Mouse (Mus musculus) lung, adult 2 months (tissue): ENCODE results near the gene Arglu1. TPM values are rescaled to one million over a fixed set of nuclear protein-coding genes. Genes with fewer than 3 reads are reported as not detected.

Experiments
- DNase-seq: peaks from one replicate; pipeline ENCODE4 v3.0.0; 2022
- H3K4me1 ChIP-seq: fragments of 200-500 bp; 2 replicates; pipeline ENCODE4 v1.6.1; 2011; ENCODE audit warnings: low read length; ENCODE audit not compliant: control insufficient read depth, insufficient read depth
- H3K4me3 ChIP-seq: fragments of 200-500 bp; replicated peaks from 2 replicates; pipeline ENCODE3; 2011; ENCODE audit warnings: low read depth, mild to moderate bottlenecking, control low read depth, low read length; ENCODE audit errors: extremely low read depth
- CTCF ChIP-seq: fragments of 200-500 bp; IDR thresholded peaks from 2 replicates; pipeline ENCODE4 v1.5.1; 2011; ENCODE audit warnings: mild to moderate bottlenecking, low read length, control low read depth; ENCODE audit not compliant: insufficient read depth
- POLR2A ChIP-seq: fragments of 200-500 bp; IDR thresholded peaks from 2 replicates; pipeline ENCODE4 v1.6.1; 2011; ENCODE audit warnings: low read depth, mild to moderate bottlenecking, control low read depth, low read length, borderline replicate concordance; ENCODE audit errors: extremely low read depth
- WGBS: fragments of 180-500 bp; shearing (Covaris S2); methylation state at CpG from one replicate; pipeline ENCODE4 v1.1.7; 2018; 5-methylcytosine and 5-hydroxymethylcytosine counted together
- polyA plus RNA-seq: library from polyadenylated mRNA; depleted of rRNA; stranded (reverse); fragments of >200 nt; gene quantifications from 2 replicates; pipeline ENCODE4 v1.2.3, GENCODE M21; 2012; rRNA removed

Arglu1 gene
- polyA plus RNA-seq, 1 experiment = 50.2 TPM

GRCm38 (mm10) chr8:8622476-8622875 lies 67.8 kb downstream of the Arglu1 start:
- TF ChIP-seq CTCF = no peak
- TF ChIP-seq POLR2A = no peak
- Histone ChIP-seq H3K4me3 (no peak overlapping the region), H3K4me1 (peaks cover 10% of the 10 kb centered on the region)
- DNase-seq = no peak
- WGBS = 74% methylated on average over 3 of the region's 3 CpGs

DNA sequence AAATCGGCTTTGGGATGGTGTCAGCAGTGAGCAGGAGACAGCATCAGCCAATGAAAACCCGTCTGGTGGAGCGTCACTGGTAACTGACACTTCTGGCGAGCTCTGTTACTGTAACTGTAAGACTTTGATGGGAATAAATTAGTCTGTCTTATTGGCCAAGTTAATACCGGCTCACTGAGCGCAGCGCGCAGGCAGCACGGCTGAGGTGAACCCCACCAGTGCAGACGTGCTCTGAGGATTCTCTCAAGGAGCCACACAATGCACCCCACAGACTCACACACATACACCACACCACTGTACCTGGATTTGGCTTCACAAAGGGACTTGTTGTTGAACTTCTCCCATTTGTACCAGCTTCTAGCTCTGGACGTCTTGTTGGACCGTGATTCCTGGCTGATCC lies 68.3 kb downstream of the Arglu1 start:
- WGBS = 83% methylated on average over 12 of the region's 12 CpGs
- no peak for DNase-seq
- H3K4me1 ChIP-seq = peaks cover 10% of the 10 kb centered on the region
- H3K4me3 ChIP-seq = no peak overlapping the region
- no peak for TF ChIP-seq CTCF
- TF ChIP-seq POLR2A = no peak

GRCm38 (mm10) chr8:8621236-8621917 lies 68.9 kb downstream of the Arglu1 start:
- WGBS = 65% methylated on average over 16 of the region's 16 CpGs

GRCm38 (mm10) chr8:8620536-8620935 lies 69.8 kb downstream of the Arglu1 start:
- TF ChIP-seq CTCF (no peak), POLR2A (no peak)
- WGBS = 75% methylated on average over 21 of the region's 21 CpGs
- H3K4me3 ChIP-seq = no peak overlapping the region
- H3K4me1 ChIP-seq = peaks cover 10% of the 10 kb centered on the region
- DNase-seq = no peak

More at GRCm38 (mm10) chr8:8621236-8621917, 68.9 kb downstream of the Arglu1 start:
- peaks cover 10% of the 10 kb centered on the region for H3K4me1 ChIP-seq
- H3K4me3 ChIP-seq = no peak overlapping the region
- TF ChIP-seq POLR2A = no peak
- TF ChIP-seq CTCF = no peak
- DNase-seq = no peak

DNA sequence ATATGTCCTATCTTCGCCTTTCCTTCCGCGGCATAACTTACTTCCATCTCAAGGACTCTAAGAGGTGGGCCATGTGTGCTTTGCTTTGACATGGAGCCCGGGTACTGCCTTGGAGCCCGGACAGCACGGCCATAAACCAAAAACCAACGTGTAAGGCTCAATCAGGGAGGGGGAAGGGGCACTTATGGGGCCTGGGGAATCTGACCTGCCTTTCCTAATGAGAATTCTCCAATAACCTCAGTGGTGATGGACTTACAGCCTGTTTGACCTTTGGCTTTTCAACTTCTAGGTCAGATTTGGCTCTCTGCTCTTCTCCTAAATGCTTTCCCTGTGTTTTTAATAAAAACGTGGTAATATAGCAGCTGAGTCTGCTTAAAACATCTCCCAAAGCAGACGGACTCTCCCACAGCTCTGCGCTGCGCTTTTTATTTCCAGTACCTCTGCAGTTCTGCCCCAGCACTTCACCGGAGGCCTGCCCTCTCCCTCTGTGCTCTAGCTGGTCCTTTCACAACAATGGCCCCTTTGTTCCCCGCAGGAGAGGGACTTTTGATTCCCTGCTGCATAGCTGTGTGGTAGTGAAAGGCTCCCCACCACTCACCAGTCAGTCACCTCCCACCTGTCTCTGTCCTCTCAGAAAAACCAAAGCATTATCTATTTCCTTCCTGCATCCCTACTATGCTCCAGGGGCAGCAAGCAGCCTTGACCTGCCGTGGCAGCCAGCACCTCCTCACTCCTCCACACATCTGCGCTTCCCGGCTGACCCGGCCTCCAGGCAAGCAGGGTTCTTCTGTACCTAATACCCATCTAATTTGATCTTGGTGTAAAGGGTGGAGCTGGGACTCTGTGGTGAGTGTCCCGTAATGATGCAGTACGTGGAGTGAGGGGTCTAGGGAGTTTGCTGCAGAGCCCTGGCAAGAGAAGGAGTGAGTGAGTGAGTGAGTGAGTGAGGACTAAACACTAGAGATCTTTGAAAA lies 70.8 kb downstream of the Arglu1 start:
- no peak for TF ChIP-seq CTCF
- TF ChIP-seq POLR2A = no peak
- 71% methylated on average over 19 of the region's 19 CpGs for WGBS
- Histone ChIP-seq H3K4me3 (no peak overlapping the region), H3K4me1 (peaks cover 10% of the 10 kb centered on the region)
- no peak for DNase-seq

Other genes with a start within 250 kb of the Arglu1 start
- 161 and 250 TPM in 2 replicates for gene Efnb2, start 29.3 kb downstream of the Arglu1 start, polyA plus RNA-seq